Comparison of ENCODE assay signal across 20 mouse cellular contexts in genomic region chr11:111563171-111563570, GRCm38 (mm10).
DNase-seq lines count a peak whose midpoint lies in the region; ATAC-seq and TF ChIP-seq lines count a peak whose summit lies in the region.
"Had no signal": no experiment of that assay in that cellular context is flagged by ENCODE, and none has a peak within 500 bp of the region (broad histone marks: within the 10 kb centered on the region; RNA-seq: fewer than 3 reads in every experiment).

No protein-coding gene starts in this region.

- TF ChIP-seq CTCF in layer of hippocampus, adult 2 months (conservative IDR thresholded peaks at IDR 0.05), result no peak

- DNase-seq in kidney, adult 9 months, result peak; percentile 16
- DNase-seq in kidney, postnatal 4 days, result no peak
- peak; percentile 67 for DNase-seq in embryonic facial prominence, embryonic 11.5 days (ENCODE audit: low spot score)
- peak; percentile 77 for DNase-seq in hindlimb bud, embryonic 11.5 days (ENCODE audit: extremely low spot score, low read depth, low spot score)
- DNase-seq in layer of hippocampus, adult 2 months (ENCODE audit: low spot score in 2 of 2), result no peak
- DNase-seq in lung, postnatal 4 days, result no peak
- DNase-seq: adrenal gland, postnatal 10 days; cerebellum, adult 11-12 months; cerebellum, adult 9-10 months; cerebellum, postnatal 25 days; forebrain, postnatal 0 days; gastrocnemius, adult 2 months; gastrocnemius, postnatal 25 days had no signal

- WGBS in embryonic facial prominence, embryonic 11.5 days, result 36% methylated on average over 5 of the region's 5 CpGs
- 14% methylated on average over 5 of the region's 5 CpGs for WGBS in limb, embryonic 13.5 days

- no peak overlapping the region for H3K4me2 ChIP-seq in embryonic facial prominence, embryonic 11.5 days (ENCODE audit: low read depth, low read length)
- peak overlapping the region; percentile 42 for H3K4me2 ChIP-seq in limb, embryonic 13.5 days (replicated peaks)
- H3K4me2 ChIP-seq: embryonic facial prominence, embryonic 12.5 days; forebrain, embryonic 13.5 days; heart, embryonic 12.5 days; hindbrain, embryonic 15.5 days had no signal

- H3K27me3 ChIP-seq in embryonic facial prominence, embryonic 11.5 days (ENCODE audit: control insufficient read depth, insufficient read depth, low read length), result no peaks in the 10 kb centered on the region
- H3K27me3 ChIP-seq in limb, embryonic 13.5 days, result peaks cover 66% of the 10 kb centered on the region
- H3K27me3 ChIP-seq: forebrain, embryonic 13.5 days; heart, embryonic 12.5 days had no signal

- H3K9me3 ChIP-seq in embryonic facial prominence, embryonic 11.5 days (replicated peaks; ENCODE audit: control insufficient read depth, low read length), result no peaks in the 10 kb centered on the region
- no peaks in the 10 kb centered on the region for H3K9me3 ChIP-seq in limb, embryonic 13.5 days
- H3K9me3 ChIP-seq: embryonic facial prominence, embryonic 12.5 days; forebrain, embryonic 13.5 days; heart, embryonic 12.5 days; hindbrain, embryonic 10.5 days; hindbrain, embryonic 15.5 days had no signal

- no peak overlapping the region for H3K27ac ChIP-seq in embryonic facial prominence, embryonic 11.5 days (replicated peaks; ENCODE audit: low read depth, low read length)
- no peak overlapping the region for H3K27ac ChIP-seq in limb, embryonic 13.5 days
- H3K27ac ChIP-seq in layer of hippocampus, adult 2 months, result no peak overlapping the region
- H3K27ac ChIP-seq: embryonic facial prominence, embryonic 12.5 days; forebrain, embryonic 13.5 days; gastrocnemius, adult 2 months; hindbrain, embryonic 10.5 days; hindbrain, embryonic 15.5 days had no signal

- H3K4me3 ChIP-seq in embryonic facial prominence, embryonic 11.5 days (ENCODE audit: low read depth, low read length), result no peak overlapping the region
- H3K4me3 ChIP-seq in limb, embryonic 13.5 days, result no peak overlapping the region
- no peak overlapping the region for H3K4me3 ChIP-seq in layer of hippocampus, adult 2 months
- H3K4me3 ChIP-seq: embryonic facial prominence, embryonic 12.5 days; forebrain, embryonic 13.5 days; gastrocnemius, adult 2 months; heart, embryonic 12.5 days; hindbrain, embryonic 10.5 days; hindbrain, embryonic 15.5 days had no signal

- ATAC-seq in embryonic facial prominence, embryonic 11.5 days (replicated peaks; ENCODE audit: insufficient number of reproducible peaks, low FRiP score, low TSS enrichment, low read depth), result no peak
- ATAC-seq in limb, embryonic 13.5 days (ENCODE audit: low FRiP score, low read depth), result peak; percentile 59; the same call in 1 of the 2 replicates
- ATAC-seq in cerebellum, adult (ENCODE audit: insufficient number of reproducible peaks, low FRiP score, low TSS enrichment), result no peak
- ATAC-seq: forebrain, embryonic 13.5 days; forebrain, postnatal 0 days had no signal

- no peaks in the 10 kb centered on the region for H3K36me3 ChIP-seq in embryonic facial prominence, embryonic 11.5 days (replicated peaks; ENCODE audit: control insufficient read depth, insufficient read depth, low read depth, low read length)
- H3K36me3 ChIP-seq in limb, embryonic 13.5 days, result no peaks in the 10 kb centered on the region
- H3K36me3 ChIP-seq: embryonic facial prominence, embryonic 12.5 days; heart, embryonic 12.5 days; hindbrain, embryonic 10.5 days; hindbrain, embryonic 15.5 days had no signal

- H3K4me1 ChIP-seq in embryonic facial prominence, embryonic 11.5 days (ENCODE audit: control insufficient read depth, insufficient read depth, low read length), result no peaks in the 10 kb centered on the region
- peaks cover 19% of the 10 kb centered on the region for H3K4me1 ChIP-seq in limb, embryonic 13.5 days
- H3K4me1 ChIP-seq: heart, embryonic 12.5 days had no signal

- no peak overlapping the region for H3K9ac ChIP-seq in embryonic facial prominence, embryonic 11.5 days (replicated peaks; ENCODE audit: low read length)
- no peak overlapping the region for H3K9ac ChIP-seq in limb, embryonic 13.5 days
- H3K9ac ChIP-seq: embryonic facial prominence, embryonic 12.5 days; forebrain, embryonic 13.5 days; forebrain, postnatal 0 days; heart, embryonic 12.5 days; hindbrain, embryonic 15.5 days had no signal

Comparison
In these comparisons a context has a peak if more than half of its experiments do, and no peak if none do; other contexts are left out.
1. DNase-seq: peak in kidney, adult 9 months (single experiment), embryonic facial prominence, embryonic 11.5 days (single experiment) and hindlimb bud, embryonic 11.5 days (single experiment); none in kidney, postnatal 4 days (0 of 2), layer of hippocampus, adult 2 months (0 of 2) and lung, postnatal 4 days (0 of 2).